Mouse (Mus musculus): ENCODE results near the gene Ksr2. TPM values are rescaled to one million over a fixed set of nuclear protein-coding genes. Genes with fewer than 3 reads are reported as not detected.

Ksr2 gene
- total and polyA plus RNA-seq, 3 experiments: not detected

- no peak overlapping the region for H3K4me3 ChIP-seq (ENCODE audit: control insufficient read depth in 1 of 2, insufficient read depth in 1 of 2, low read depth in 2 of 2, low read length in 2 of 2)
- no peak overlapping the region for H3K27ac ChIP-seq (ENCODE audit: control insufficient read depth, low read depth, low read length)
- H3K9me3 ChIP-seq (replicated peaks; ENCODE audit: insufficient read depth, low read length): no peaks in the 10 kb centered on the region
- no peaks in the 10 kb centered on the region for H3K36me3 ChIP-seq (ENCODE audit: control insufficient read depth in 1 of 2, insufficient read depth in 2 of 2, low read length in 2 of 2)
- H3K9ac ChIP-seq (ENCODE audit: control insufficient read depth, low read depth, low read length, poor library complexity, severe bottlenecking): no peak overlapping the region
- H3K4me1 ChIP-seq (ENCODE audit: control insufficient read depth in 1 of 2, insufficient read depth in 2 of 2, low read length in 2 of 2): no peaks in the 10 kb centered on the region
- H3K79me2 ChIP-seq (ENCODE audit: control insufficient read depth, insufficient read depth, low read length, poor library complexity): no peaks in the 10 kb centered on the region
- TF ChIP-seq ELF1 (IDR thresholded peaks at IDR 0.05; ENCODE audit: low read depth, low read length): no peak
- TF ChIP-seq BHLHE40 (IDR thresholded peaks at IDR 0.05; ENCODE audit: borderline replicate concordance, low read depth, low read length): no peak
- TF ChIP-seq NELFE (IDR thresholded peaks at IDR 0.05; ENCODE audit: low read depth, low read length): no peak
- TF ChIP-seq CTCF (IDR thresholded peaks at IDR 0.05 in 2 of 3, conservative IDR thresholded peaks at IDR 0.05 in 1 of 3; ENCODE audit: control insufficient read depth in 1 of 3, insufficient read depth in 1 of 3, low read depth in 2 of 3, low read length in 3 of 3, poor library complexity in 1 of 3, severe bottlenecking in 1 of 3): peak; percentile 70 to 81 (median 79)
- TF ChIP-seq SMC3 (IDR thresholded peaks at IDR 0.05; ENCODE audit: low read depth, low read length): peak; percentile 86
- peak; percentile 78 for TF ChIP-seq RAD21 (IDR thresholded peaks at IDR 0.05; ENCODE audit: low read depth, low read length)
- peak; percentile 65 for TF ChIP-seq ZC3H11A (IDR thresholded peaks at IDR 0.05; ENCODE audit: low read depth, low read length)
- TF ChIP-seq GABPA (IDR thresholded peaks at IDR 0.05; ENCODE audit: low read depth, low read length): no peak
- TF ChIP-seq TBP (IDR thresholded peaks at IDR 0.05; ENCODE audit: low read depth, low read length): no peak
- TF ChIP-seq UBTF (IDR thresholded peaks at IDR 0.05; ENCODE audit: borderline replicate concordance, insufficient read depth, low read depth, low read length): no peak
- no peaks in the 10 kb centered on the region for H3K27me3 ChIP-seq (ENCODE audit: control insufficient read depth in 1 of 2, insufficient read depth in 2 of 2, low read length in 2 of 2)
- DNase-seq (ENCODE audit: low read depth, low spot score): peak; percentile 46
These were observed 80.1 kb downstream of the Ksr2 start for GRCm38 (mm10) chr5:117493947-117494346.

- Histone ChIP-seq H3K9me3 (replicated peaks; ENCODE audit: insufficient read depth, low read length) (no peaks in the 10 kb centered on the region), H3K27me3 (ENCODE audit: control insufficient read depth in 1 of 2, insufficient read depth in 2 of 2, low read length in 2 of 2) (no peaks in the 10 kb centered on the region), H3K4me1 (ENCODE audit: control insufficient read depth in 1 of 2, insufficient read depth in 2 of 2, low read length in 2 of 2) (no peaks in the 10 kb centered on the region), H3K4me3 (ENCODE audit: control insufficient read depth in 1 of 2, insufficient read depth in 1 of 2, low read depth in 2 of 2, low read length in 2 of 2) (no peak overlapping the region), H3K27ac (ENCODE audit: control insufficient read depth, low read depth, low read length) (no peak overlapping the region), H3K9ac (ENCODE audit: control insufficient read depth, low read depth, low read length, poor library complexity, severe bottlenecking) (no peak overlapping the region), H3K79me2 (ENCODE audit: control insufficient read depth, insufficient read depth, low read length, poor library complexity) (no peaks in the 10 kb centered on the region), H3K36me3 (ENCODE audit: control insufficient read depth in 1 of 2, insufficient read depth in 2 of 2, low read length in 2 of 2) (no peaks in the 10 kb centered on the region)
- TF ChIP-seq GATA1 (IDR thresholded peaks at IDR 0.05; ENCODE audit: low read depth, low read length) (no peak), CTCF (IDR thresholded peaks at IDR 0.05 in 2 of 3, conservative IDR thresholded peaks at IDR 0.05 in 1 of 3; ENCODE audit: control insufficient read depth in 1 of 3, insufficient read depth in 1 of 3, low read depth in 2 of 3, low read length in 3 of 3, poor library complexity in 1 of 3, severe bottlenecking in 1 of 3) (peak; percentile 39 to 59 (median 59))
- DNase-seq (ENCODE audit: low read depth, low spot score): no peak
These were observed 83.3 kb downstream of the Ksr2 start for GRCm38 (mm10) chr5:117497084-117497483.

- peak; percentile 21 for DNase-seq (ENCODE audit: low read depth, low spot score)
- Histone ChIP-seq H3K27me3 (ENCODE audit: control insufficient read depth in 1 of 2, insufficient read depth in 2 of 2, low read length in 2 of 2) (no peaks in the 10 kb centered on the region), H3K79me2 (ENCODE audit: control insufficient read depth, insufficient read depth, low read length, poor library complexity) (no peaks in the 10 kb centered on the region), H3K9ac (ENCODE audit: control insufficient read depth, low read depth, low read length, poor library complexity, severe bottlenecking) (no peak overlapping the region), H3K4me1 (ENCODE audit: control insufficient read depth in 1 of 2, insufficient read depth in 2 of 2, low read length in 2 of 2) (no peaks in the 10 kb centered on the region), H3K9me3 (replicated peaks; ENCODE audit: insufficient read depth, low read length) (no peaks in the 10 kb centered on the region), H3K4me3 (ENCODE audit: control insufficient read depth in 1 of 2, insufficient read depth in 1 of 2, low read depth in 2 of 2, low read length in 2 of 2) (no peak overlapping the region), H3K36me3 (ENCODE audit: control insufficient read depth in 1 of 2, insufficient read depth in 2 of 2, low read length in 2 of 2) (no peaks in the 10 kb centered on the region), H3K27ac (ENCODE audit: control insufficient read depth, low read depth, low read length) (no peak overlapping the region)
- TF ChIP-seq CTCF (IDR thresholded peaks at IDR 0.05 in 2 of 3, conservative IDR thresholded peaks at IDR 0.05 in 1 of 3; ENCODE audit: control insufficient read depth in 1 of 3, insufficient read depth in 1 of 3, low read depth in 2 of 3, low read length in 3 of 3, poor library complexity in 1 of 3, severe bottlenecking in 1 of 3) (peak; percentile 60 to 93 (median 69)), SMC3 (IDR thresholded peaks at IDR 0.05; ENCODE audit: low read depth, low read length) (no peak), MAX (IDR thresholded peaks at IDR 0.05; ENCODE audit: low read length) (no peak), JUND (IDR thresholded peaks at IDR 0.05; ENCODE audit: low read depth, low read length) (no peak), ZC3H11A (IDR thresholded peaks at IDR 0.05; ENCODE audit: low read depth, low read length) (no peak), EP300 (IDR thresholded peaks at IDR 0.05; ENCODE audit: low read depth in 1 of 2, low read length in 2 of 2) (no peak)
These were observed 88.8 kb downstream of the Ksr2 start for GRCm38 (mm10) chr5:117502611-117503010.
